Mouse (Mus musculus): ENCODE measurements around the gene Klra2. TPM values are rescaled to one million over a fixed set of nuclear protein-coding genes. Genes with fewer than 3 reads are reported as not detected.
A peak's percentile ranks its signal among the peaks of the same experiment; 100 is the strongest.
"Not testable (repeated sequence)": the region's sequence is repeated elsewhere in the genome, so short reads cannot be mapped to it uniquely, and the experiment has no call there.

Klra2 gene
- polyA plus RNA-seq, 1 experiment: not detected

- no peak overlapping the region for H3K9ac ChIP-seq (ENCODE audit: low read depth, poor library complexity, severe bottlenecking)
- no peak overlapping the region for H3K27ac ChIP-seq (ENCODE audit: insufficient read depth, low read length)
- H3K4me3 ChIP-seq (ENCODE audit: low read depth, low read length): no peak overlapping the region
- H3K4me1 ChIP-seq (ENCODE audit: control insufficient read depth, insufficient read depth, low read length): no peaks in the 10 kb centered on the region
- no peaks in the 10 kb centered on the region for H3K9me3 ChIP-seq (replicated peaks; ENCODE audit: control insufficient read depth, insufficient read depth, low read length, poor library complexity, severe bottlenecking)
- TF ChIP-seq EP300 (IDR thresholded peaks at IDR 0.05; ENCODE audit: insufficient read depth, low read depth, low read length) (no peak), CTCF (IDR thresholded peaks at IDR 0.05; ENCODE audit: low read depth, low read length) (peak; percentile 55)
- no peaks in the 10 kb centered on the region for H3K27me3 ChIP-seq (ENCODE audit: control insufficient read depth, insufficient read depth, low read length, poor library complexity, severe bottlenecking)
- no peaks in the 10 kb centered on the region for H3K36me3 ChIP-seq (ENCODE audit: control insufficient read depth, insufficient read depth, low read length, poor library complexity, severe bottlenecking)
Measured at GRCm38 (mm10) chr6:131290430-131290829, 43.3 kb upstream of the Klra2 start.

DNA sequence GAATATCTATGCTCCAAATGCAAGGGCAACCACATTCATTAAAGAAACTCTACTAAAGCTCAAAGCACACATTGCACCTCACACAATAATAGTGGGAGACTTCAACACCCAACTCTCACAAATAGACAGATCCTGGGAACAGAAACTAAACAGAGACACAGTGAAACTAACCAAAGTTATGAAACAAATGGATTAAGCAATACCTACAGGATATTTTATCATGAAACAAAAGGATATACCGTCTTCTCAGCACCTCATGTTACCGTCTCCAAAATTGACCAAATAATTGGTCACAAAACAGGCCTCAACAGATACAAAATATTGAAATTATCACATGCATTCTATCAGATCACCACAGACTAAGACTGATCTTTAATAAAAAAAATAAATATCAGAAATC lies 31.0 kb upstream of the Klra2 start:
- not testable (repeated sequence) for H3K4me3 ChIP-seq (ENCODE audit: low read depth, low read length); H3K27ac ChIP-seq (ENCODE audit: insufficient read depth, low read length); H3K9me3 ChIP-seq (replicated peaks; ENCODE audit: control insufficient read depth, insufficient read depth, low read length, poor library complexity, severe bottlenecking); H3K36me3 ChIP-seq (ENCODE audit: control insufficient read depth, insufficient read depth, low read length, poor library complexity, severe bottlenecking); H3K27me3 ChIP-seq (ENCODE audit: control insufficient read depth, insufficient read depth, low read length, poor library complexity, severe bottlenecking); H3K9ac ChIP-seq (ENCODE audit: low read depth, poor library complexity, severe bottlenecking); H3K4me1 ChIP-seq (ENCODE audit: control insufficient read depth, insufficient read depth, low read length)

GRCm38 (mm10) chr6:131276659-131277058 lies 29.5 kb upstream of the Klra2 start:
- no peaks in the 10 kb centered on the region for H3K9me3 ChIP-seq (replicated peaks; ENCODE audit: control insufficient read depth, insufficient read depth, low read length, poor library complexity, severe bottlenecking)
- no peaks in the 10 kb centered on the region for H3K36me3 ChIP-seq (ENCODE audit: control insufficient read depth, insufficient read depth, low read length, poor library complexity, severe bottlenecking)
- no peak overlapping the region for H3K9ac ChIP-seq (ENCODE audit: low read depth, poor library complexity, severe bottlenecking)
- TF ChIP-seq CTCF (IDR thresholded peaks at IDR 0.05; ENCODE audit: low read depth, low read length) (no peak), EP300 (IDR thresholded peaks at IDR 0.05; ENCODE audit: insufficient read depth, low read depth, low read length) (no peak), POLR2A (IDR thresholded peaks at IDR 0.05; ENCODE audit: insufficient read depth, low read length) (no peak)
- no peaks in the 10 kb centered on the region for H3K4me1 ChIP-seq (ENCODE audit: control insufficient read depth, insufficient read depth, low read length)
- H3K27ac ChIP-seq (ENCODE audit: insufficient read depth, low read length): no peak overlapping the region
- no peak overlapping the region for H3K4me3 ChIP-seq (ENCODE audit: low read depth, low read length)
- no peaks in the 10 kb centered on the region for H3K27me3 ChIP-seq (ENCODE audit: control insufficient read depth, insufficient read depth, low read length, poor library complexity, severe bottlenecking)

- TF ChIP-seq CTCF (IDR thresholded peaks at IDR 0.05; ENCODE audit: low read depth, low read length): no peak
- TF ChIP-seq POLR2A (IDR thresholded peaks at IDR 0.05; ENCODE audit: insufficient read depth, low read length): no peak
- TF ChIP-seq EP300 (IDR thresholded peaks at IDR 0.05; ENCODE audit: insufficient read depth, low read depth, low read length): no peak
- H3K4me1 ChIP-seq (ENCODE audit: control insufficient read depth, insufficient read depth, low read length): no peaks in the 10 kb centered on the region
- H3K27me3 ChIP-seq (ENCODE audit: control insufficient read depth, insufficient read depth, low read length, poor library complexity, severe bottlenecking): no peaks in the 10 kb centered on the region
- no peak overlapping the region for H3K9ac ChIP-seq (ENCODE audit: low read depth, poor library complexity, severe bottlenecking)
- H3K27ac ChIP-seq (ENCODE audit: insufficient read depth, low read length): no peak overlapping the region
- no peaks in the 10 kb centered on the region for H3K9me3 ChIP-seq (replicated peaks; ENCODE audit: control insufficient read depth, insufficient read depth, low read length, poor library complexity, severe bottlenecking)
- H3K36me3 ChIP-seq (ENCODE audit: control insufficient read depth, insufficient read depth, low read length, poor library complexity, severe bottlenecking): no peaks in the 10 kb centered on the region
- H3K4me3 ChIP-seq (ENCODE audit: low read depth, low read length): no peak overlapping the region
Measured at GRCm38 (mm10) chr6:131272311-131272710, 25.1 kb upstream of the Klra2 start.

GRCm38 (mm10) chr6:131270312-131270711 lies 23.1 kb upstream of the Klra2 start:
- no peaks in the 10 kb centered on the region for H3K36me3 ChIP-seq (ENCODE audit: control insufficient read depth, insufficient read depth, low read length, poor library complexity, severe bottlenecking)
- no peaks in the 10 kb centered on the region for H3K9me3 ChIP-seq (replicated peaks; ENCODE audit: control insufficient read depth, insufficient read depth, low read length, poor library complexity, severe bottlenecking)
- no peaks in the 10 kb centered on the region for H3K4me1 ChIP-seq (ENCODE audit: control insufficient read depth, insufficient read depth, low read length)
- no peaks in the 10 kb centered on the region for H3K27me3 ChIP-seq (ENCODE audit: control insufficient read depth, insufficient read depth, low read length, poor library complexity, severe bottlenecking)
- no peak overlapping the region for H3K9ac ChIP-seq (ENCODE audit: low read depth, poor library complexity, severe bottlenecking)
- no peak for TF ChIP-seq POLR2A (IDR thresholded peaks at IDR 0.05; ENCODE audit: insufficient read depth, low read length)
- no peak for TF ChIP-seq EP300 (IDR thresholded peaks at IDR 0.05; ENCODE audit: insufficient read depth, low read depth, low read length)
- no peak for TF ChIP-seq CTCF (IDR thresholded peaks at IDR 0.05; ENCODE audit: low read depth, low read length)
- H3K27ac ChIP-seq (ENCODE audit: insufficient read depth, low read length): no peak overlapping the region
- no peak overlapping the region for H3K4me3 ChIP-seq (ENCODE audit: low read depth, low read length)

DNA sequence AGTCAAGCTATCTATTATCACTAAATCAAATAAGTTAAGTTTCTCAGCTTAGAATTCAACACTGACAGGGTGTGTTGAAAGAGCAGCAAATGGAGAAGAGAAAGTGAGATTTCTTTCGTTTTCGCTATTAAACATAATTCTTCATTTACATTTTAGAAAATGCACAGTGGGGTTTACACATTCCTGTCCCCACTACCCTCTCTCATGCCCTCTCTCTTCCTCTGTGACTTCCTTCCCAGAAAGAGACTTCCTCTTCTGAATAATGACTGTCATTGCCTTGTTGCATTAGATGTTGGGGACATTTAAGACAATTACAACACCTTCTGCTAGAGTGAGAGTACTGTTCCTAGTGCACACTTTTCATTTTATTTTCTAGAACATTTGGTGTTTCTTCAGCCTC lies 22.4 kb upstream of the Klra2 start:
- Histone ChIP-seq H3K36me3 (ENCODE audit: control insufficient read depth, insufficient read depth, low read length, poor library complexity, severe bottlenecking) (no peaks in the 10 kb centered on the region), H3K27ac (ENCODE audit: insufficient read depth, low read length) (no peak overlapping the region), H3K4me1 (ENCODE audit: control insufficient read depth, insufficient read depth, low read length) (no peaks in the 10 kb centered on the region), H3K9me3 (replicated peaks; ENCODE audit: control insufficient read depth, insufficient read depth, low read length, poor library complexity, severe bottlenecking) (no peaks in the 10 kb centered on the region), H3K4me3 (ENCODE audit: low read depth, low read length) (no peak overlapping the region), H3K9ac (ENCODE audit: low read depth, poor library complexity, severe bottlenecking) (no peak overlapping the region), H3K27me3 (ENCODE audit: control insufficient read depth, insufficient read depth, low read length, poor library complexity, severe bottlenecking) (no peaks in the 10 kb centered on the region)
- TF ChIP-seq EP300 (IDR thresholded peaks at IDR 0.05; ENCODE audit: insufficient read depth, low read depth, low read length): no peak
- TF ChIP-seq POLR2A (IDR thresholded peaks at IDR 0.05; ENCODE audit: insufficient read depth, low read length): no peak
- TF ChIP-seq CTCF (IDR thresholded peaks at IDR 0.05; ENCODE audit: low read depth, low read length): no peak
